Mouse (Mus musculus): ENCODE data around the gene Xylt1. TPM values are rescaled to one million over a fixed set of nuclear protein-coding genes. Genes with fewer than 3 reads are reported as not detected.

Gene Xylt1
- polyA plus RNA-seq, 1 experiment from 2014 or later, result 3.8 TPM

GRCm38 (mm10) chr7:117505791-117506190, 125.0 kb downstream of the Xylt1 start:
- no peaks in the 10 kb centered on the region for H3K27me3 ChIP-seq (ENCODE audit: control insufficient read depth, insufficient read depth, low read length)
- no peak overlapping the region for H3K4me2 ChIP-seq (ENCODE audit: low read depth, low read length)
- no peak overlapping the region for H3K4me3 ChIP-seq (ENCODE audit: low read depth, low read length)
- H3K36me3 ChIP-seq (ENCODE audit: control insufficient read depth, insufficient read depth, low read length), result no peaks in the 10 kb centered on the region
- 0 out of 2 replicates have a peak, but pooled peaks cover 2% of the 10 kb centered on the region for H3K4me1 ChIP-seq (ENCODE audit: control insufficient read depth, insufficient read depth, low read length)
- 80% methylated on average over 3 of the region's 3 CpGs for WGBS
- no peak for ATAC-seq (ENCODE audit: low read depth)
- no peak overlapping the region for H3K27ac ChIP-seq (ENCODE audit: low read depth, low read length)
- H3K9ac ChIP-seq (replicated peaks; ENCODE audit: low read depth, low read length), result no peak overlapping the region
- no peaks in the 10 kb centered on the region for H3K9me3 ChIP-seq (ENCODE audit: control insufficient read depth, low read length)

GRCm38 (mm10) chr7:117507351-117507750, 126.6 kb downstream of the Xylt1 start:
- no peak for ATAC-seq (ENCODE audit: low read depth)
- no peak overlapping the region for H3K27ac ChIP-seq (ENCODE audit: low read depth, low read length)
- H3K27me3 ChIP-seq (ENCODE audit: control insufficient read depth, insufficient read depth, low read length), result no peaks in the 10 kb centered on the region
- H3K36me3 ChIP-seq (ENCODE audit: control insufficient read depth, insufficient read depth, low read length), result no peaks in the 10 kb centered on the region
- H3K4me1 ChIP-seq (ENCODE audit: control insufficient read depth, insufficient read depth, low read length), result 0 out of 2 replicates have a peak, but pooled peaks cover 2% of the 10 kb centered on the region
- H3K9ac ChIP-seq (replicated peaks; ENCODE audit: low read depth, low read length), result no peak overlapping the region
- H3K4me2 ChIP-seq (ENCODE audit: low read depth, low read length), result no peak overlapping the region
- H3K9me3 ChIP-seq (ENCODE audit: control insufficient read depth, low read length), result no peaks in the 10 kb centered on the region
- H3K4me3 ChIP-seq (ENCODE audit: low read depth, low read length), result no peak overlapping the region
- 98% methylated on average over 10 of the region's 10 CpGs for WGBS

GRCm38 (mm10) chr7:117508090-117508489, 127.3 kb downstream of the Xylt1 start:
- H3K9me3 ChIP-seq (ENCODE audit: control insufficient read depth, low read length), result no peaks in the 10 kb centered on the region
- no peaks in the 10 kb centered on the region for H3K27me3 ChIP-seq (ENCODE audit: control insufficient read depth, insufficient read depth, low read length)
- ATAC-seq (ENCODE audit: low read depth), result peak; percentile 55; the same call in 1 of the 2 replicates
- no peak overlapping the region for H3K4me2 ChIP-seq (ENCODE audit: low read depth, low read length)
- H3K36me3 ChIP-seq (ENCODE audit: control insufficient read depth, insufficient read depth, low read length), result no peaks in the 10 kb centered on the region
- 0 out of 2 replicates have a peak, but pooled peaks cover 2% of the 10 kb centered on the region for H3K4me1 ChIP-seq (ENCODE audit: control insufficient read depth, insufficient read depth, low read length)
- WGBS, result 59% methylated on average over 8 of the region's 8 CpGs
- H3K9ac ChIP-seq (replicated peaks; ENCODE audit: low read depth, low read length), result no peak overlapping the region
- no peak overlapping the region for H3K4me3 ChIP-seq (ENCODE audit: low read depth, low read length)
- H3K27ac ChIP-seq (ENCODE audit: low read depth, low read length), result no peak overlapping the region

GRCm38 (mm10) chr7:117510113-117510512, 129.3 kb downstream of the Xylt1 start:
- no peak overlapping the region for H3K27ac ChIP-seq (ENCODE audit: low read depth, low read length)
- no peak overlapping the region for H3K9ac ChIP-seq (replicated peaks; ENCODE audit: low read depth, low read length)
- no peak overlapping the region for H3K4me3 ChIP-seq (ENCODE audit: low read depth, low read length)
- 97% methylated on average over 2 of the region's 2 CpGs for WGBS
- no peaks in the 10 kb centered on the region for H3K27me3 ChIP-seq (ENCODE audit: control insufficient read depth, insufficient read depth, low read length)
- no peak overlapping the region for H3K4me2 ChIP-seq (ENCODE audit: low read depth, low read length)
- H3K4me1 ChIP-seq (ENCODE audit: control insufficient read depth, insufficient read depth, low read length), result 0 out of 2 replicates have a peak, but pooled peaks cover 2% of the 10 kb centered on the region
- H3K9me3 ChIP-seq (ENCODE audit: control insufficient read depth, low read length), result no peaks in the 10 kb centered on the region
- peak; percentile 15; the same call in 1 of the 2 replicates for ATAC-seq (ENCODE audit: low read depth)
- H3K36me3 ChIP-seq (ENCODE audit: control insufficient read depth, insufficient read depth, low read length), result no peaks in the 10 kb centered on the region

GRCm38 (mm10) chr7:117512301-117512700, 131.5 kb downstream of the Xylt1 start:
- Histone ChIP-seq H3K27ac (ENCODE audit: low read depth, low read length) (no peak overlapping the region), H3K27me3 (ENCODE audit: control insufficient read depth, insufficient read depth, low read length) (no peaks in the 10 kb centered on the region), H3K4me1 (ENCODE audit: control insufficient read depth, insufficient read depth, low read length) (0 out of 2 replicates have a peak, but pooled peaks cover 2% of the 10 kb centered on the region), H3K9ac (replicated peaks; ENCODE audit: low read depth, low read length) (no peak overlapping the region), H3K36me3 (ENCODE audit: control insufficient read depth, insufficient read depth, low read length) (no peaks in the 10 kb centered on the region), H3K4me3 (ENCODE audit: low read depth, low read length) (no peak overlapping the region), H3K4me2 (ENCODE audit: low read depth, low read length) (no peak overlapping the region), H3K9me3 (ENCODE audit: control insufficient read depth, low read length) (no peaks in the 10 kb centered on the region)
- no peak for ATAC-seq (ENCODE audit: low read depth)
- 77% methylated on average over 2 of the region's 2 CpGs for WGBS

GRCm38 (mm10) chr7:117515794-117516193, 135.0 kb downstream of the Xylt1 start:
- H3K27me3 ChIP-seq (ENCODE audit: control insufficient read depth, insufficient read depth, low read length), result no peaks in the 10 kb centered on the region
- no peaks in the 10 kb centered on the region for H3K36me3 ChIP-seq (ENCODE audit: control insufficient read depth, insufficient read depth, low read length)
- H3K9ac ChIP-seq (replicated peaks; ENCODE audit: low read depth, low read length), result no peak overlapping the region
- no peaks in the 10 kb centered on the region for H3K4me1 ChIP-seq (ENCODE audit: control insufficient read depth, insufficient read depth, low read length)
- no peak overlapping the region for H3K4me2 ChIP-seq (ENCODE audit: low read depth, low read length)
- no peak overlapping the region for H3K4me3 ChIP-seq (ENCODE audit: low read depth, low read length)
- no peak for ATAC-seq (ENCODE audit: low read depth)
- 48% methylated on average over 1 of the region's 1 CpGs for WGBS
- H3K27ac ChIP-seq (ENCODE audit: low read depth, low read length), result no peak overlapping the region
- no peaks in the 10 kb centered on the region for H3K9me3 ChIP-seq (ENCODE audit: control insufficient read depth, low read length)

GRCm38 (mm10) chr7:117516896-117517295, 136.1 kb downstream of the Xylt1 start:
- no peak for ATAC-seq (ENCODE audit: low read depth)
- no peak overlapping the region for H3K27ac ChIP-seq (ENCODE audit: low read depth, low read length)
- H3K4me2 ChIP-seq (ENCODE audit: low read depth, low read length), result no peak overlapping the region
- H3K9ac ChIP-seq (replicated peaks; ENCODE audit: low read depth, low read length), result no peak overlapping the region
- no peaks in the 10 kb centered on the region for H3K4me1 ChIP-seq (ENCODE audit: control insufficient read depth, insufficient read depth, low read length)
- H3K9me3 ChIP-seq (ENCODE audit: control insufficient read depth, low read length), result no peaks in the 10 kb centered on the region
- H3K36me3 ChIP-seq (ENCODE audit: control insufficient read depth, insufficient read depth, low read length), result no peaks in the 10 kb centered on the region
- 28% methylated on average over 4 of the region's 4 CpGs for WGBS
- no peak overlapping the region for H3K4me3 ChIP-seq (ENCODE audit: low read depth, low read length)
- no peaks in the 10 kb centered on the region for H3K27me3 ChIP-seq (ENCODE audit: control insufficient read depth, insufficient read depth, low read length)

- H3K9ac ChIP-seq (replicated peaks; ENCODE audit: low read depth, low read length), result no peak overlapping the region
- no peak overlapping the region for H3K4me3 ChIP-seq (ENCODE audit: low read depth, low read length)
- H3K9me3 ChIP-seq (ENCODE audit: control insufficient read depth, low read length), result no peaks in the 10 kb centered on the region
- H3K4me2 ChIP-seq (ENCODE audit: low read depth, low read length), result no peak overlapping the region
- no peaks in the 10 kb centered on the region for H3K4me1 ChIP-seq (ENCODE audit: control insufficient read depth, insufficient read depth, low read length)
- no peak overlapping the region for H3K27ac ChIP-seq (ENCODE audit: low read depth, low read length)
- H3K27me3 ChIP-seq (ENCODE audit: control insufficient read depth, insufficient read depth, low read length), result no peaks in the 10 kb centered on the region
- no peaks in the 10 kb centered on the region for H3K36me3 ChIP-seq (ENCODE audit: control insufficient read depth, insufficient read depth, low read length)
- ATAC-seq (ENCODE audit: low read depth), result no peak
Measured at GRCm38 (mm10) chr7:117521369-117521768, 140.6 kb downstream of the Xylt1 start.

GRCm38 (mm10) chr7:117522092-117522635, 141.4 kb downstream of the Xylt1 start:
- ATAC-seq (ENCODE audit: low read depth), result no peak
- no peaks in the 10 kb centered on the region for H3K9me3 ChIP-seq (ENCODE audit: control insufficient read depth, low read length)
- no peak overlapping the region for H3K4me2 ChIP-seq (ENCODE audit: low read depth, low read length)
- no peaks in the 10 kb centered on the region for H3K36me3 ChIP-seq (ENCODE audit: control insufficient read depth, insufficient read depth, low read length)
- no peak overlapping the region for H3K9ac ChIP-seq (replicated peaks; ENCODE audit: low read depth, low read length)
- 44% methylated on average over 4 of the region's 4 CpGs for WGBS
- no peaks in the 10 kb centered on the region for H3K27me3 ChIP-seq (ENCODE audit: control insufficient read depth, insufficient read depth, low read length)
- H3K4me3 ChIP-seq (ENCODE audit: low read depth, low read length), result no peak overlapping the region
- H3K27ac ChIP-seq (ENCODE audit: low read depth, low read length), result no peak overlapping the region
- no peaks in the 10 kb centered on the region for H3K4me1 ChIP-seq (ENCODE audit: control insufficient read depth, insufficient read depth, low read length)

Data from neural tube, embryonic 14.5 days (tissue).